Mouse (Mus musculus): ENCODE measurements around the gene Gm11983. TPM values are rescaled to one million over a fixed set of nuclear protein-coding genes. Genes with fewer than 3 reads are reported as not detected.
"Not testable (repeated sequence)": the region's sequence is repeated elsewhere in the genome, so short reads cannot be mapped to it uniquely, and the experiment has no call there.

The Gm11983 gene
- polyA plus RNA-seq, 1 experiment from 2014 or later: not detected

- no peak overlapping the region for H3K9ac ChIP-seq (ENCODE audit: low read depth, low read length)
- no peaks in the 10 kb centered on the region for H3K27me3 ChIP-seq (replicated peaks; ENCODE audit: control insufficient read depth, insufficient read depth, low read length)
- H3K4me3 ChIP-seq (ENCODE audit: low read depth, low read length): no peak overlapping the region
- H3K9me3 ChIP-seq (ENCODE audit: control insufficient read depth, low read length): no peaks in the 10 kb centered on the region
- DNase-seq (ENCODE audit: low spot score) (no peak), ATAC-seq (replicated peaks; ENCODE audit: low FRiP score) (no peak; the same call in 1 of the 2 replicates)
- no peaks in the 10 kb centered on the region for H3K4me1 ChIP-seq (replicated peaks; ENCODE audit: control insufficient read depth, insufficient read depth, low read length)
- no peaks in the 10 kb centered on the region for H3K36me3 ChIP-seq (ENCODE audit: control insufficient read depth, insufficient read depth, low read length)
- no peak overlapping the region for H3K4me2 ChIP-seq
- H3K27ac ChIP-seq (ENCODE audit: low read depth, low read length): no peak overlapping the region
- 66% methylated on average over 3 of the region's 3 CpGs for WGBS
These were observed 18.5 kb upstream of the Gm11983 start for GRCm38 (mm10) chr11:6855942-6856341.

GRCm38 (mm10) chr11:6853366-6853765, 15.9 kb upstream of the Gm11983 start:
- H3K27ac ChIP-seq (ENCODE audit: low read depth, low read length); H3K4me3 ChIP-seq (ENCODE audit: low read depth, low read length); DNase-seq (ENCODE audit: low spot score); ATAC-seq (replicated peaks; ENCODE audit: low FRiP score); H3K27me3 ChIP-seq (replicated peaks; ENCODE audit: control insufficient read depth, insufficient read depth, low read length); H3K4me2 ChIP-seq; H3K9ac ChIP-seq (ENCODE audit: low read depth, low read length); H3K4me1 ChIP-seq (replicated peaks; ENCODE audit: control insufficient read depth, insufficient read depth, low read length); H3K36me3 ChIP-seq (ENCODE audit: control insufficient read depth, insufficient read depth, low read length); H3K9me3 ChIP-seq (ENCODE audit: control insufficient read depth, low read length): not testable (repeated sequence)
- WGBS: 75% methylated on average over 4 of the region's 4 CpGs

GRCm38 (mm10) chr11:6843831-6844230, 6.4 kb upstream of the Gm11983 start:
- no peaks in the 10 kb centered on the region for H3K9me3 ChIP-seq (ENCODE audit: control insufficient read depth, low read length)
- H3K4me2 ChIP-seq: no peak overlapping the region
- H3K4me3 ChIP-seq (ENCODE audit: low read depth, low read length): no peak overlapping the region
- no peaks in the 10 kb centered on the region for H3K36me3 ChIP-seq (ENCODE audit: control insufficient read depth, insufficient read depth, low read length)
- no peak overlapping the region for H3K9ac ChIP-seq (ENCODE audit: low read depth, low read length)
- H3K4me1 ChIP-seq (replicated peaks; ENCODE audit: control insufficient read depth, insufficient read depth, low read length): no peaks in the 10 kb centered on the region
- DNase-seq (ENCODE audit: low spot score) (no peak), ATAC-seq (replicated peaks; ENCODE audit: low FRiP score) (no peak)
- no peaks in the 10 kb centered on the region for H3K27me3 ChIP-seq (replicated peaks; ENCODE audit: control insufficient read depth, insufficient read depth, low read length)
- no peak overlapping the region for H3K27ac ChIP-seq (ENCODE audit: low read depth, low read length)
- WGBS: 83% methylated on average over 2 of the region's 2 CpGs

- ATAC-seq (replicated peaks; ENCODE audit: low FRiP score): no peak
- Histone ChIP-seq H3K27me3 (replicated peaks; ENCODE audit: control insufficient read depth, insufficient read depth, low read length) (no peaks in the 10 kb centered on the region), H3K36me3 (ENCODE audit: control insufficient read depth, insufficient read depth, low read length) (no peaks in the 10 kb centered on the region), H3K4me2 (no peak overlapping the region), H3K4me1 (replicated peaks; ENCODE audit: control insufficient read depth, insufficient read depth, low read length) (no peaks in the 10 kb centered on the region), H3K27ac (ENCODE audit: low read depth, low read length) (no peak overlapping the region), H3K9me3 (ENCODE audit: control insufficient read depth, low read length) (no peaks in the 10 kb centered on the region), H3K9ac (ENCODE audit: low read depth, low read length) (no peak overlapping the region), H3K4me3 (ENCODE audit: low read depth, low read length) (no peak overlapping the region)
- 83% methylated on average over 5 of the region's 5 CpGs for WGBS
- DNase-seq (ENCODE audit: low spot score): no peak
These were observed 4.7 kb upstream of the Gm11983 start for GRCm38 (mm10) chr11:6842160-6842559.

GRCm38 (mm10) chr11:6840775-6841174, 3.3 kb upstream of the Gm11983 start:
- DNase-seq (ENCODE audit: low spot score) (no peak), ATAC-seq (replicated peaks; ENCODE audit: low FRiP score) (no peak)
- Histone ChIP-seq H3K27ac (ENCODE audit: low read depth, low read length) (no peak overlapping the region), H3K4me1 (replicated peaks; ENCODE audit: control insufficient read depth, insufficient read depth, low read length) (no peaks in the 10 kb centered on the region), H3K4me2 (no peak overlapping the region), H3K9me3 (ENCODE audit: control insufficient read depth, low read length) (no peaks in the 10 kb centered on the region), H3K27me3 (replicated peaks; ENCODE audit: control insufficient read depth, insufficient read depth, low read length) (no peaks in the 10 kb centered on the region), H3K4me3 (ENCODE audit: low read depth, low read length) (no peak overlapping the region), H3K9ac (ENCODE audit: low read depth, low read length) (no peak overlapping the region), H3K36me3 (ENCODE audit: control insufficient read depth, insufficient read depth, low read length) (no peaks in the 10 kb centered on the region)
- 63% methylated on average over 3 of the region's 3 CpGs for WGBS

GRCm38 (mm10) chr11:6834636-6835035, 2.8 kb downstream of the Gm11983 start:
- Histone ChIP-seq H3K36me3 (ENCODE audit: control insufficient read depth, insufficient read depth, low read length) (no peaks in the 10 kb centered on the region), H3K9me3 (ENCODE audit: control insufficient read depth, low read length) (no peaks in the 10 kb centered on the region), H3K4me3 (ENCODE audit: low read depth, low read length) (no peak overlapping the region), H3K4me1 (replicated peaks; ENCODE audit: control insufficient read depth, insufficient read depth, low read length) (no peaks in the 10 kb centered on the region), H3K27ac (ENCODE audit: low read depth, low read length) (no peak overlapping the region), H3K27me3 (replicated peaks; ENCODE audit: control insufficient read depth, insufficient read depth, low read length) (no peaks in the 10 kb centered on the region), H3K4me2 (no peak overlapping the region), H3K9ac (ENCODE audit: low read depth, low read length) (no peak overlapping the region)
- ATAC-seq (replicated peaks; ENCODE audit: low FRiP score) (no peak), DNase-seq (ENCODE audit: low spot score) (no peak)
- WGBS: 77% methylated on average over 13 of the region's 13 CpGs

- no peak overlapping the region for H3K4me2 ChIP-seq
- 88% methylated on average over 9 of the region's 9 CpGs for WGBS
- DNase-seq (ENCODE audit: low spot score): no peak
- ATAC-seq (replicated peaks; ENCODE audit: low FRiP score): no peak
- no peaks in the 10 kb centered on the region for H3K36me3 ChIP-seq (ENCODE audit: control insufficient read depth, insufficient read depth, low read length)
- H3K9ac ChIP-seq (ENCODE audit: low read depth, low read length): no peak overlapping the region
- no peak overlapping the region for H3K27ac ChIP-seq (ENCODE audit: low read depth, low read length)
- no peaks in the 10 kb centered on the region for H3K27me3 ChIP-seq (replicated peaks; ENCODE audit: control insufficient read depth, insufficient read depth, low read length)
- no peak overlapping the region for H3K4me3 ChIP-seq (ENCODE audit: low read depth, low read length)
- no peaks in the 10 kb centered on the region for H3K4me1 ChIP-seq (replicated peaks; ENCODE audit: control insufficient read depth, insufficient read depth, low read length)
- H3K9me3 ChIP-seq (ENCODE audit: control insufficient read depth, low read length): no peaks in the 10 kb centered on the region
These were observed 3.7 kb downstream of the Gm11983 start for GRCm38 (mm10) chr11:6833731-6834130.

GRCm38 (mm10) chr11:6831931-6832330, 5.5 kb downstream of the Gm11983 start:
- no peaks in the 10 kb centered on the region for H3K4me1 ChIP-seq (replicated peaks; ENCODE audit: control insufficient read depth, insufficient read depth, low read length)
- DNase-seq (ENCODE audit: low spot score): no peak
- no peak overlapping the region for H3K9ac ChIP-seq (ENCODE audit: low read depth, low read length)
- no peaks in the 10 kb centered on the region for H3K36me3 ChIP-seq (ENCODE audit: control insufficient read depth, insufficient read depth, low read length)
- no peak overlapping the region for H3K27ac ChIP-seq (ENCODE audit: low read depth, low read length)
- no peak overlapping the region for H3K4me3 ChIP-seq (ENCODE audit: low read depth, low read length)
- no peaks in the 10 kb centered on the region for H3K27me3 ChIP-seq (replicated peaks; ENCODE audit: control insufficient read depth, insufficient read depth, low read length)
- no peak overlapping the region for H3K4me2 ChIP-seq
- WGBS: 71% methylated on average over 9 of the region's 9 CpGs
- ATAC-seq (replicated peaks; ENCODE audit: low FRiP score): no peak
- no peaks in the 10 kb centered on the region for H3K9me3 ChIP-seq (ENCODE audit: control insufficient read depth, low read length)

- no peaks in the 10 kb centered on the region for H3K36me3 ChIP-seq (ENCODE audit: control insufficient read depth, insufficient read depth, low read length)
- ATAC-seq (replicated peaks; ENCODE audit: low FRiP score): no peak
- no peaks in the 10 kb centered on the region for H3K4me1 ChIP-seq (replicated peaks; ENCODE audit: control insufficient read depth, insufficient read depth, low read length)
- H3K4me2 ChIP-seq: no peak overlapping the region
- H3K9me3 ChIP-seq (ENCODE audit: control insufficient read depth, low read length): no peaks in the 10 kb centered on the region
- no peak overlapping the region for H3K4me3 ChIP-seq (ENCODE audit: low read depth, low read length)
- H3K9ac ChIP-seq (ENCODE audit: low read depth, low read length): no peak overlapping the region
- no peak for DNase-seq (ENCODE audit: low spot score)
- WGBS: 54% methylated on average over 5 of the region's 5 CpGs
- no peaks in the 10 kb centered on the region for H3K27me3 ChIP-seq (replicated peaks; ENCODE audit: control insufficient read depth, insufficient read depth, low read length)
- H3K27ac ChIP-seq (ENCODE audit: low read depth, low read length): no peak overlapping the region
These were observed 9.3 kb downstream of the Gm11983 start for GRCm38 (mm10) chr11:6828196-6828595.

Measured in liver, embryonic 11.5 days (tissue).